Mouse (Mus musculus) liver, postnatal 0 days (tissue): ENCODE results near the gene Eme2. TPM values are rescaled to one million over a fixed set of nuclear protein-coding genes. Genes with fewer than 3 reads are reported as not detected.

ENCODE experiments used
- ATAC-seq: fragments of 200-750 bp; cut with Nextera tagmentation; 2 replicates; pipeline ENCODE4 v1.8.0; 2017; ENCODE audit warnings: mild to moderate bottlenecking, moderate library complexity
- DNase-seq: peaks from one replicate; pipeline ENCODE4 v3.0.0-alpha.2; 2016
- H3K27ac ChIP-seq: fragments of 300-500 bp; sonication (generic); 2 replicates; pipeline ENCODE4 v1.5.1; 2014; ENCODE audit warnings: antibody characterized with exemption, moderate library complexity, mild to moderate bottlenecking, low read depth
- H3K27me3 ChIP-seq: fragments of 300-500 bp; sonication (generic); 2 replicates; pipeline ENCODE4 v1.6.1; 2014; ENCODE audit warnings: low read length, control low read depth, mixed read lengths; ENCODE audit not compliant: insufficient read depth
- H3K36me3 ChIP-seq: fragments of 300-500 bp; sonication (generic); replicated peaks from 2 replicates; pipeline ENCODE4 v1.6.1; 2014; ENCODE audit warnings: mild to moderate bottlenecking, control low read depth, low read length, moderate library complexity, mixed read lengths; ENCODE audit not compliant: insufficient read depth
- H3K4me1 ChIP-seq: fragments of 300-500 bp; sonication (generic); 2 replicates; pipeline ENCODE4 v1.6.1; 2014; ENCODE audit warnings: antibody characterized with exemption, mild to moderate bottlenecking, control low read depth; ENCODE audit not compliant: insufficient read depth
- H3K4me2 ChIP-seq: fragments of 300-500 bp; sonication (generic); 2 replicates; pipeline ENCODE4 v1.6.1; 2014; ENCODE audit warnings: low read depth, mild to moderate bottlenecking, low read length, moderate library complexity, mixed read lengths
- H3K4me3 ChIP-seq: fragments of 300-500 bp; sonication (generic); 2 replicates; pipeline ENCODE4 v1.5.1; 2014; ENCODE audit warnings: low read depth, low read length
- H3K9ac ChIP-seq: fragments of 300-500 bp; sonication (generic); replicated peaks from 2 replicates; pipeline ENCODE4 v1.6.1; 2014; ENCODE audit warnings: mild to moderate bottlenecking, moderate library complexity
- H3K9me3 ChIP-seq: fragments of 300-500 bp; sonication (generic); 2 replicates; pipeline ENCODE4 v1.6.1; 2016; ENCODE audit warnings: mild to moderate bottlenecking, control low read depth, low read length, mixed read lengths
- CTCF ChIP-seq: sonication (generic); IDR thresholded peaks from 2 replicates; pipeline ENCODE4 v1.5.1; 2016; ENCODE audit warnings: antibody characterized with exemption, low read depth
- EP300 ChIP-seq: IDR thresholded peaks from 2 replicates; pipeline ENCODE4 v1.6.1; 2016; ENCODE audit warnings: antibody characterized with exemption, low read depth, mild to moderate bottlenecking
- WGBS: fragments of 180-500 bp; shearing (Covaris S2); extraction: QIAGEN DNeasy Blood & Tissue Kit; methylation state at CpG from one replicate; pipeline ENCODE4 v1.1.7; 2014; ENCODE audit not compliant: insufficient replicate concordance; 5-methylcytosine and 5-hydroxymethylcytosine counted together
- polyA plus RNA-seq: library from polyadenylated mRNA; unstranded; fragments of >200 nt; fragmentation: Nextera tagmentation; extraction: Ambion mirVana; gene quantifications from 2 replicates; pipeline ENCODE4 v1.2.1, GENCODE M21; 2015

The Eme2 gene
- polyA plus RNA-seq, 1 experiment from 2014 or later = 11.3 TPM

DNA sequence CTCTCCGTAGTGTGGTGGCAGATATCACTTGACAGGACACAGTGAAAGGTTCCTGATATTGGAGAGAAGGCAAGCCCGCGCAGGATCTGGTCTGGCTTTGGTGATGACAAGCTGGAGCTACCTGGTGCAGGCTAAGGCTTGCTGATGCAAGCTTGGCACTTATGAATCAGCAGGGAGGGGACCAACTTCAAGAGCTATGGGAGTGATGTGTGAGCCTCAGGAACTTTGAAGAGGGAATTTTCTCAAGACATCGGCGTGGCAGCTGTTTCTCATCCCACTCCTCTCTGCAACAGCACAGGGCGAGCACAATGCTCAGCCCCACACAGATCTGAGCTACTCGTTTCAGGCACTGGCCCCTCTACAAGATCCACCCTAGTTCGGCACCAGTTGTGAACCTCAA, 55.0 kb downstream of the Eme2 start, which contains the start of gene Hagh:
Hagh (plus strand) TSS at position 302 of the 400 bp plus-strand sequence.
- Histone ChIP-seq H3K4me3 (no peak within 1 kb of the TSS), H3K27ac (no peak within 1 kb of the TSS), H3K36me3 (no peaks in the 10 kb centered on the region), H3K9ac (no peak within 1 kb of the TSS), H3K4me1 (no peaks in the 10 kb centered on the region), H3K9me3 (no peaks in the 10 kb centered on the region), H3K27me3 (no peaks in the 10 kb centered on the region), H3K4me2 (no peak within 1 kb of the TSS)
- TF ChIP-seq EP300 (no peak), CTCF (no peak)
- WGBS = 73% methylated on average over 8 of the region's 8 CpGs
- ATAC-seq (no peak), DNase-seq (no peak)

Other genes starting within 250 kb of the Eme2 start
- 12.5 and 13.3 TPM in 2 replicates for gene Slc9a3r2, start 244.8 kb downstream of the Eme2 start, polyA plus RNA-seq
- not detected in 2 replicates for gene Npw, start 236.6 kb downstream of the Eme2 start, polyA plus RNA-seq
- 7.2 and 7.6 TPM in 2 replicates for gene Zfp598, start 225.4 kb downstream of the Eme2 start, polyA plus RNA-seq
- 0.11 TPM in 2 replicates for gene Syngr3, start 205.1 kb downstream of the Eme2 start, polyA plus RNA-seq
- 46.5 and 50.7 TPM in 2 replicates for gene Gfer, start 198.9 kb downstream of the Eme2 start, polyA plus RNA-seq
- 0.51 and 0.58 TPM in 2 replicates for gene Noxo1, start 198.9 kb downstream of the Eme2 start, polyA plus RNA-seq
- gene Tbl3, start 187.4 kb downstream of the Eme2 start, polyA plus RNA-seq = 18.1 and 21.5 TPM in 2 replicates
- not detected in 2 replicates for gene Rnf151, start 177.0 kb downstream of the Eme2 start, polyA plus RNA-seq
- gene Rps2, start 177.0 kb downstream of the Eme2 start, polyA plus RNA-seq = 819 and 856 TPM in 2 replicates
- 355 TPM in 2 replicates for gene Ndufb10, start 170.6 kb downstream of the Eme2 start, polyA plus RNA-seq
- gene Rpl3l, start 167.3 kb downstream of the Eme2 start, polyA plus RNA-seq = 0.14 and 1.4 TPM in 2 replicates
- 116 and 119 TPM in 2 replicates for gene Msrb1, start 158.4 kb downstream of the Eme2 start, polyA plus RNA-seq
- gene Hs3st6, start 142.1 kb downstream of the Eme2 start, polyA plus RNA-seq = 0.20 and 0.64 TPM in 2 replicates
- 0.97 and 1.2 TPM in 2 replicates for gene Meiob, start 90.8 kb downstream of the Eme2 start, polyA plus RNA-seq
- 233 and 241 TPM in 2 replicates for gene Hagh, start 54.9 kb downstream of the Eme2 start, polyA plus RNA-seq
- gene Fahd1, start 44.7 kb downstream of the Eme2 start, polyA plus RNA-seq = 84.9 and 90.0 TPM in 2 replicates
- 28.0 and 32.4 TPM in 2 replicates for gene Igfals, start 29.1 kb downstream of the Eme2 start, polyA plus RNA-seq
- gene Nubp2, start 8.7 kb downstream of the Eme2 start, polyA plus RNA-seq = 41.5 and 46.4 TPM in 2 replicates
- gene Spsb3, start 8.4 kb downstream of the Eme2 start, polyA plus RNA-seq = 43.5 and 45.5 TPM in 2 replicates
- gene Mrps34, start within 50 bp of the Eme2 start, polyA plus RNA-seq = 99.6 and 101 TPM in 2 replicates
- 37.1 and 37.8 TPM in 2 replicates for gene Nme3, start 1.4 kb upstream of the Eme2 start, polyA plus RNA-seq
- 4.0 and 4.5 TPM in 2 replicates for gene Mapk8ip3, start 41.9 kb upstream of the Eme2 start, polyA plus RNA-seq
- gene Jpt2, start 65.6 kb upstream of the Eme2 start, polyA plus RNA-seq = 22.4 and 25.1 TPM in 2 replicates
- 1.4 and 1.8 TPM in 2 replicates for gene Cramp1l, start 120.7 kb upstream of the Eme2 start, polyA plus RNA-seq
- 36.9 and 42.7 TPM in 2 replicates for gene Ift140, start 121.0 kb upstream of the Eme2 start, polyA plus RNA-seq
- 8.3 and 9.4 TPM in 2 replicates for gene Tmem204, start 188.5 kb upstream of the Eme2 start, polyA plus RNA-seq
- 5.3 and 5.7 TPM in 2 replicates for gene Telo2, start 220.9 kb upstream of the Eme2 start, polyA plus RNA-seq
- gene Ptx4, start 225.7 kb upstream of the Eme2 start, polyA plus RNA-seq = not detected in 2 replicates
- gene Clcn7, start 238.3 kb upstream of the Eme2 start, polyA plus RNA-seq = 7.3 and 8.6 TPM in 2 replicates